Mouse (Mus musculus): Measurements from ENCODE around the gene Polg2. TPM values are rescaled to one million over a fixed set of nuclear protein-coding genes. Genes with fewer than 3 reads are reported as not detected.

Polg2 gene
- total and polyA plus RNA-seq, 3 experiments: 6.3 to 10.7 TPM; not detected in 1

- peak; percentile 57; the same call in 1 of the 2 replicates for TF ChIP-seq UBTF (IDR thresholded peaks at IDR 0.05; ENCODE audit: borderline replicate concordance, insufficient read depth, low read depth, low read length)
- 0 out of 6 replicates have a peak, but pooled peaks of 1 of the 3 experiments have one; percentile 2 for TF ChIP-seq CTCF (IDR thresholded peaks at IDR 0.05 in 2 of 3, conservative IDR thresholded peaks at IDR 0.05 in 1 of 3; ENCODE audit: control insufficient read depth in 1 of 3, insufficient read depth in 1 of 3, low read depth in 2 of 3, low read length in 3 of 3, poor library complexity in 1 of 3, severe bottlenecking in 1 of 3)
- TF ChIP-seq JUND (IDR thresholded peaks at IDR 0.05; ENCODE audit: low read depth, low read length): no peak
- TF ChIP-seq POLR2A (IDR thresholded peaks at IDR 0.05; ENCODE audit: control insufficient read depth in 1 of 2, insufficient read depth in 1 of 2, low read depth in 1 of 2, low read length in 2 of 2, poor library complexity in 1 of 2): peak; percentile 96 to 98
- peak; percentile 66; the same call in 1 of the 2 replicates for TF ChIP-seq ZNF384 (IDR thresholded peaks at IDR 0.05; ENCODE audit: low read depth, low read length)
- TF ChIP-seq POLR2AphosphoS5 (IDR thresholded peaks at IDR 0.05; ENCODE audit: borderline replicate concordance, low read depth, low read length): peak; percentile 98
- peak; percentile 71 for TF ChIP-seq ETS1 (IDR thresholded peaks at IDR 0.05; ENCODE audit: low read depth, low read length)
- TF ChIP-seq ZC3H11A (IDR thresholded peaks at IDR 0.05; ENCODE audit: low read depth, low read length): peak; percentile 0; the same call in 1 of the 2 replicates
- TF ChIP-seq ZMIZ1 (IDR thresholded peaks at IDR 0.05; ENCODE audit: low read depth, low read length): peak; percentile 100
- no peak for TF ChIP-seq SMC3 (IDR thresholded peaks at IDR 0.05; ENCODE audit: low read depth, low read length)
- TF ChIP-seq RCOR1 (IDR thresholded peaks at IDR 0.05; ENCODE audit: low read depth, low read length): 0 out of 2 replicates have a peak, but pooled peaks have one; percentile 28
- peak; percentile 71 for TF ChIP-seq CHD2 (IDR thresholded peaks at IDR 0.05; ENCODE audit: low read length)
- no peak for TF ChIP-seq USF1 (IDR thresholded peaks at IDR 0.05; ENCODE audit: low read depth, low read length)
These were observed 8.9 kb upstream of the Polg2 start (continued) for GRCm38 (mm10) chr11:106788026-106788774.

GRCm38 (mm10) chr11:106787131-106788025, 8.0 kb upstream of the Polg2 start:
- Histone ChIP-seq H3K27ac (ENCODE audit: control insufficient read depth, low read depth, low read length) (peak overlapping the region; percentile 91), H3K4me3 (ENCODE audit: control insufficient read depth in 1 of 2, insufficient read depth in 1 of 2, low read depth in 2 of 2, low read length in 2 of 2) (peak overlapping the region; percentile 82 to 86), H3K36me3 (ENCODE audit: control insufficient read depth in 1 of 2, insufficient read depth in 2 of 2, low read length in 2 of 2) (peaks cover 45 to 53% of the 10 kb centered on the region in 2 experiments), H3K4me1 (ENCODE audit: control insufficient read depth in 1 of 2, insufficient read depth in 2 of 2, low read length in 2 of 2) (peaks cover 3 to 9% of the 10 kb centered on the region in 2 experiments), H3K27me3 (ENCODE audit: control insufficient read depth in 1 of 2, insufficient read depth in 2 of 2, low read length in 2 of 2) (no peaks in the 10 kb centered on the region), H3K9ac (ENCODE audit: control insufficient read depth, low read depth, low read length, poor library complexity, severe bottlenecking) (peak overlapping the region; percentile 96), H3K9me3 (replicated peaks; ENCODE audit: insufficient read depth, low read length) (no peaks in the 10 kb centered on the region), H3K79me2 (ENCODE audit: control insufficient read depth, insufficient read depth, low read length, poor library complexity) (peaks cover 50% of the 10 kb centered on the region)
- DNase-seq (ENCODE audit: low read depth, low spot score): peak; percentile 94
- TF ChIP-seq HCFC1 (IDR thresholded peaks at IDR 0.05; ENCODE audit: low read depth, low read length) (peak; percentile 76), CHD2 (IDR thresholded peaks at IDR 0.05; ENCODE audit: low read length) (no peak), ZKSCAN1 (IDR thresholded peaks at IDR 0.05; ENCODE audit: low read depth, low read length) (no peak), NRF1 (IDR thresholded peaks at IDR 0.05; ENCODE audit: insufficient read depth, low read depth, low read length, poor library complexity, severe bottlenecking) (0 out of 2 replicates have a peak, but pooled peaks have one; percentile 1), BHLHE40 (IDR thresholded peaks at IDR 0.05; ENCODE audit: borderline replicate concordance, low read depth, low read length) (no peak), MAX (IDR thresholded peaks at IDR 0.05; ENCODE audit: low read length) (peak; percentile 56; the same call in 1 of the 2 replicates), USF2 (IDR thresholded peaks at IDR 0.05; ENCODE audit: borderline replicate concordance in 1 of 2, insufficient read depth in 1 of 2, low read depth in 1 of 2, low read length in 2 of 2) (no peak), TAL1 (IDR thresholded peaks at IDR 0.05; ENCODE audit: low read length) (no peak), TBP (IDR thresholded peaks at IDR 0.05; ENCODE audit: low read depth, low read length) (peak; percentile 91), MYC (IDR thresholded peaks at IDR 0.05; ENCODE audit: low read depth, low read length) (0 out of 2 replicates have a peak, but pooled peaks have one; percentile 28), POLR2AphosphoS2 (IDR thresholded peaks at IDR 0.05; ENCODE audit: low read length) (peak; percentile 66), ZNF384 (IDR thresholded peaks at IDR 0.05; ENCODE audit: low read depth, low read length) (0 out of 2 replicates have a peak, but pooled peaks have one; percentile 12), ZMIZ1 (IDR thresholded peaks at IDR 0.05; ENCODE audit: low read depth, low read length) (peak; percentile 85), SMC3 (IDR thresholded peaks at IDR 0.05; ENCODE audit: low read depth, low read length) (peak; percentile 14; the same call in 1 of the 2 replicates), MYB (IDR thresholded peaks at IDR 0.05; ENCODE audit: low read depth, low read length) (no peak), MAZ (IDR thresholded peaks at IDR 0.05; ENCODE audit: low read depth, low read length) (peak; percentile 80; the same call in 1 of the 2 replicates), ZC3H11A (IDR thresholded peaks at IDR 0.05; ENCODE audit: low read depth, low read length) (peak; percentile 25; the same call in 1 of the 2 replicates), ETS1 (IDR thresholded peaks at IDR 0.05; ENCODE audit: low read depth, low read length) (peak; percentile 72; the same call in 1 of the 2 replicates), SIN3A (IDR thresholded peaks at IDR 0.05; ENCODE audit: low read length) (peak; percentile 85), MEF2A (IDR thresholded peaks at IDR 0.05; ENCODE audit: extremely low read depth, insufficient replicate concordance, low read depth, low read length, poor library complexity, severe bottlenecking) (no peak), RCOR1 (IDR thresholded peaks at IDR 0.05; ENCODE audit: low read depth, low read length) (peak; percentile 44), POLR2AphosphoS5 (IDR thresholded peaks at IDR 0.05; ENCODE audit: borderline replicate concordance, low read depth, low read length) (peak; percentile 44; the same call in 1 of the 2 replicates), GATA1 (IDR thresholded peaks at IDR 0.05; ENCODE audit: low read depth, low read length) (no peak)

Data from MEL (cell line).